Mouse (Mus musculus) heart, postnatal 0 days (tissue): ENCODE results near the gene Cct7.

ENCODE experiments used
- CTCF ChIP-seq: IDR thresholded peaks from 2 replicates; pipeline ENCODE4 v1.5.1; 2016; ENCODE audit warnings: antibody characterized with exemption, control low read depth, low read depth
- EP300 ChIP-seq: IDR thresholded peaks from 2 replicates; pipeline ENCODE4 v1.6.1; 2016; ENCODE audit warnings: antibody characterized with exemption, low read depth

- TF ChIP-seq CTCF = no peak
- TF ChIP-seq EP300 = no peak
Measured at GRCm38 (mm10) chr6:85472542-85472941, 21.2 kb downstream of the Cct7 start.
